Mouse (Mus musculus): ENCODE data around the gene Aknad1. TPM values are rescaled to one million over a fixed set of nuclear protein-coding genes. Genes with fewer than 3 reads are reported as not detected.
A peak's percentile ranks its signal among the peaks of the same experiment; 100 is the strongest.

Aknad1 gene
- total RNA-seq, 2 experiments from 2014 or later: 0.08 TPM; not detected in 1

GRCm38 (mm10) chr3:108744060-108744459, 4.6 kb downstream of the Aknad1 start:
- DNase-seq (ENCODE audit: low spot score in 2 of 2): no peak

- no peak for DNase-seq (ENCODE audit: low spot score in 2 of 2)
Observed at GRCm38 (mm10) chr3:108751061-108751460, 11.6 kb downstream of the Aknad1 start.

- DNase-seq (ENCODE audit: low spot score in 2 of 2): no peak
Observed at GRCm38 (mm10) chr3:108751691-108752090, 12.2 kb downstream of the Aknad1 start.

GRCm38 (mm10) chr3:108754541-108754940, 15.1 kb downstream of the Aknad1 start:
- DNase-seq (ENCODE audit: low spot score in 2 of 2): no peak

- DNase-seq (ENCODE audit: low spot score in 2 of 2): no peak
Observed at GRCm38 (mm10) chr3:108755542-108755941, 16.1 kb downstream of the Aknad1 start.

GRCm38 (mm10) chr3:108756131-108756530, 16.7 kb downstream of the Aknad1 start:
- DNase-seq (ENCODE audit: low spot score in 2 of 2): no peak

GRCm38 (mm10) chr3:108757570-108757969, 18.1 kb downstream of the Aknad1 start:
- DNase-seq (ENCODE audit: low spot score in 2 of 2): no peak

GRCm38 (mm10) chr3:108759566-108760420, 20.3 kb downstream of the Aknad1 start:
- DNase-seq (ENCODE audit: low spot score in 2 of 2): no peak

GRCm38 (mm10) chr3:108762597-108763111, 23.2 kb downstream of the Aknad1 start:
- no peak for DNase-seq (ENCODE audit: low spot score in 2 of 2)

GRCm38 (mm10) chr3:108763691-108764090, 24.2 kb downstream of the Aknad1 start:
- DNase-seq (ENCODE audit: low spot score in 2 of 2): no peak

GRCm38 (mm10) chr3:108764976-108765375, 25.5 kb downstream of the Aknad1 start:
- DNase-seq (ENCODE audit: low spot score in 2 of 2): no peak

GRCm38 (mm10) chr3:108765476-108765875, 26.0 kb downstream of the Aknad1 start:
- no peak for DNase-seq (ENCODE audit: low spot score in 2 of 2)

GRCm38 (mm10) chr3:108766943-108767342, 27.5 kb downstream of the Aknad1 start:
- no peak for DNase-seq (ENCODE audit: low spot score in 2 of 2)

GRCm38 (mm10) chr3:108767416-108767815, 28.0 kb downstream of the Aknad1 start:
- DNase-seq (ENCODE audit: low spot score in 2 of 2): no peak

- no peak for DNase-seq (ENCODE audit: low spot score in 2 of 2)
Observed at GRCm38 (mm10) chr3:108769547-108769946, 30.1 kb downstream of the Aknad1 start.

GRCm38 (mm10) chr3:108770725-108771368, 31.4 kb downstream of the Aknad1 start:
- peak in 1 of 2 experiments; percentile 39 for DNase-seq (ENCODE audit: low spot score in 2 of 2)

GRCm38 (mm10) chr3:108772211-108772610, 32.8 kb downstream of the Aknad1 start:
- no peak for DNase-seq (ENCODE audit: low spot score in 2 of 2)

- DNase-seq (ENCODE audit: low spot score in 2 of 2): no peak
Observed at GRCm38 (mm10) chr3:108772811-108773210, 33.4 kb downstream of the Aknad1 start.

GRCm38 (mm10) chr3:108778761-108779540, 39.5 kb downstream of the Aknad1 start:
- no peak for DNase-seq (ENCODE audit: low spot score in 2 of 2)

- no peak for DNase-seq (ENCODE audit: low spot score in 2 of 2)
Observed at GRCm38 (mm10) chr3:108781238-108781883, 41.9 kb downstream of the Aknad1 start.

- no peak for DNase-seq (ENCODE audit: low spot score in 2 of 2)
Observed at GRCm38 (mm10) chr3:108781884-108782270, 42.4 kb downstream of the Aknad1 start.

Measured in adrenal gland, postnatal 4 days (tissue).